Mouse (Mus musculus): Measurements from ENCODE around the gene Tmco4. TPM values are rescaled to one million over a fixed set of nuclear protein-coding genes. Genes with fewer than 3 reads are reported as not detected.

Tmco4 gene
- polyA plus RNA-seq, 1 experiment from 2014 or later: 1.8 TPM

DNA sequence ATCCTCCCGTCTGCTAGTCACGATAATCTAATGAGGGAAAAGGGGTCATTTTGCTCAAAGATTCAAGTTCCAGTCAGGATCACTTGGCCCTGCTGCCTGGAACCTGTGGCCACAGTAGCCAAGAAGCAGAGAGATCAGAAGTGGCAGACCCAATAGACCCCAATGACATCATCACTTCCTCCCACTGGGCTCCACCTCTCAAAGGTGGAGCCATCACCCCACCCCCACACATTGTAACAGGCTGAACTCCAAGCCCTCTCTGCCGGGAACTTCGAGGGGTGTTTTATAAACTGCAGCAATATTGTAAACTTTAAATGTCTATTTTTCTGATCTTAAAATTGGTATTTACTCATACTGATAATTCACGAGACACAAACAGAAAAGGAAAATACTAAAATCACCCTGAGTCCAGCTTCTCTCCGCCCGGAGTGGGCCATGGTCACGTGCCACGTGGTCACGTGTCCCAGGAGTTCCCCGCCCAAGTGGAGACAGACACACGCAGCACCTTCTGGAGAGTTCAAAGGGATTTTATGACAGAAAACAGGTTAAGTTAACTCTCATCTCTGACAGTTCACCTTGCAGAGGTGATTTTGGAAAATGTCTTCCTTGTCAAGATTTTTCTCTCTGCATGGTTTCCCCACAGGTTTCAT lies 8.2 kb downstream of the Tmco4 start:
- no peak overlapping the region for H3K27ac ChIP-seq (ENCODE audit: low read depth, low read length)
- ATAC-seq: no peak
- no peaks in the 10 kb centered on the region for H3K27me3 ChIP-seq (replicated peaks; ENCODE audit: control insufficient read depth, insufficient read depth, low read length)
- no peak overlapping the region for H3K4me2 ChIP-seq (ENCODE audit: low read length)
- H3K4me3 ChIP-seq (ENCODE audit: low read length): no peak overlapping the region
- H3K36me3 ChIP-seq (ENCODE audit: control insufficient read depth, insufficient read depth, low read length): no peaks in the 10 kb centered on the region
- 21% methylated on average over 12 of the region's 12 CpGs for WGBS
- H3K9me3 ChIP-seq (ENCODE audit: control insufficient read depth, low read length): no peaks in the 10 kb centered on the region
- H3K4me1 ChIP-seq (ENCODE audit: control insufficient read depth, insufficient read depth, low read depth, low read length): no peaks in the 10 kb centered on the region
- no peak overlapping the region for H3K9ac ChIP-seq (ENCODE audit: low read depth, low read length)

DNA sequence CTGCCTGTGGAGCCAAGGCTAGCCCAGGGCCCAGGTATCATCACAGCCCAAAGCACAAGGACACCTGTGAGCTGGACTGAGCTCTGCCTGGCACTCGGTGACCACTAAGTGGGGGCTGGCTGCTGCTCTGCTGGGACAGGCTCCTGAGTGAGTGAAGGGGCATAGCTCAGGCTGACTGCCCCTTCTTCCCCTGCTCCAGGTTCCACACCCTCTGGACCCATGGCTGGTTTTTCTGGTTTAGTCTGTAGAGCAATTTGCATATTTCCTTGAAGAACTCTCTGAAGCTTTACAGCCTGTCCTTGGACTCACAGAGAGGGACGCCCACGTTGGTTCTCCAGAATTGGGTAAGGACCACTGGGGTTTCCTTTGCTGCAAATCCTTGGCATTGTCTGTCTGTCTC lies 10.7 kb downstream of the Tmco4 start:
- H3K9me3 ChIP-seq (ENCODE audit: control insufficient read depth, low read length): no peaks in the 10 kb centered on the region
- 74% methylated on average over 3 of the region's 3 CpGs for WGBS
- no peaks in the 10 kb centered on the region for H3K27me3 ChIP-seq (replicated peaks; ENCODE audit: control insufficient read depth, insufficient read depth, low read length)
- H3K27ac ChIP-seq (ENCODE audit: low read depth, low read length): no peak overlapping the region
- ATAC-seq: no peak
- H3K4me1 ChIP-seq (ENCODE audit: control insufficient read depth, insufficient read depth, low read depth, low read length): no peaks in the 10 kb centered on the region
- no peak overlapping the region for H3K4me2 ChIP-seq (ENCODE audit: low read length)
- H3K9ac ChIP-seq (ENCODE audit: low read depth, low read length): no peak overlapping the region
- no peaks in the 10 kb centered on the region for H3K36me3 ChIP-seq (ENCODE audit: control insufficient read depth, insufficient read depth, low read length)
- no peak overlapping the region for H3K4me3 ChIP-seq (ENCODE audit: low read length)

DNA sequence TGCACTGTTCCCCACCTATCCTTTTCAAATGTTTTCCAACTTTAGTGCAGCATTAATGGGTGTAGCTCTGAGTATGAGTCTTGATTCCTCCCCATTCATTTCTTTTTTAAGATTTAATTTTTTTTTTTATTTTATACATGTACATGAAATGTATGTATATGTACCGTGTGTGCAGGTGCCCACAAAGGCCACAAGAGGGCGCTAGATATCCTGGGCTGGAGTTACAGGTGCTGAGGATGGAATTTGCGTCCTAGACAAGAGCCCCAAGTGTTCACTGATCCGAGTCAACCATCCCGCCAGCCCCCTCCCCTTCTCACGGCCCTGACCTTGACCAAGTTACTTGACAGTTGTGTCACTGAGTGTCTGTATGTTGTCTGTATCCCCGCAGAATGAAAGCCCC lies 12.1 kb downstream of the Tmco4 start:
- Histone ChIP-seq H3K36me3 (ENCODE audit: control insufficient read depth, insufficient read depth, low read length) (no peaks in the 10 kb centered on the region), H3K4me1 (ENCODE audit: control insufficient read depth, insufficient read depth, low read depth, low read length) (no peaks in the 10 kb centered on the region), H3K4me2 (ENCODE audit: low read length) (no peak overlapping the region), H3K9ac (ENCODE audit: low read depth, low read length) (no peak overlapping the region), H3K27ac (ENCODE audit: low read depth, low read length) (no peak overlapping the region), H3K27me3 (replicated peaks; ENCODE audit: control insufficient read depth, insufficient read depth, low read length) (no peaks in the 10 kb centered on the region), H3K4me3 (ENCODE audit: low read length) (no peak overlapping the region), H3K9me3 (ENCODE audit: control insufficient read depth, low read length) (no peaks in the 10 kb centered on the region)
- ATAC-seq: no peak
- WGBS: 75% methylated on average over 7 of the region's 7 CpGs

DNA sequence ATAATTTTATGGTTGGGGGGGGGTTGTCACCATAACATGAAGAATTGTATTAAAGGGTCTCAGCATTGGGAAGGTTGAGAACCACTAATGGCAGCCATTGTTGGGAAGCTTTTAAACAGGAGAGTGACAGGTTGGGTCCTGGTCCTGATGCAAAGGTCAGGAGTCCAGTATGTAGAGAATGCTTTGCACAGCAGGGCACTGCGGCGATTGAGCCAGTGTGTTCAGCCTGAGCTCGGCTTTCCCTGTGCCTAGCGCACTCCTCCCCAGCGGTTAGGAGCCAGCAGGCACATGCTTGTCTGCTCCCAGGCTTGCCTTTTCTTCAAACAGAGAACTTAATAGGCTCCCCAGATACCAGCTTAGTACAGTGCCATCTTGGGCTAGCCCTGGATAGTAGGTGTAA lies 13.6 kb downstream of the Tmco4 start:
- Histone ChIP-seq H3K36me3 (ENCODE audit: control insufficient read depth, insufficient read depth, low read length) (no peaks in the 10 kb centered on the region), H3K27me3 (replicated peaks; ENCODE audit: control insufficient read depth, insufficient read depth, low read length) (no peaks in the 10 kb centered on the region), H3K4me1 (ENCODE audit: control insufficient read depth, insufficient read depth, low read depth, low read length) (no peaks in the 10 kb centered on the region), H3K9me3 (ENCODE audit: control insufficient read depth, low read length) (no peaks in the 10 kb centered on the region), H3K4me2 (ENCODE audit: low read length) (no peak overlapping the region), H3K27ac (ENCODE audit: low read depth, low read length) (no peak overlapping the region), H3K9ac (ENCODE audit: low read depth, low read length) (no peak overlapping the region), H3K4me3 (ENCODE audit: low read length) (no peak overlapping the region)
- ATAC-seq: no peak
- 44% methylated on average over 5 of the region's 5 CpGs for WGBS

DNA sequence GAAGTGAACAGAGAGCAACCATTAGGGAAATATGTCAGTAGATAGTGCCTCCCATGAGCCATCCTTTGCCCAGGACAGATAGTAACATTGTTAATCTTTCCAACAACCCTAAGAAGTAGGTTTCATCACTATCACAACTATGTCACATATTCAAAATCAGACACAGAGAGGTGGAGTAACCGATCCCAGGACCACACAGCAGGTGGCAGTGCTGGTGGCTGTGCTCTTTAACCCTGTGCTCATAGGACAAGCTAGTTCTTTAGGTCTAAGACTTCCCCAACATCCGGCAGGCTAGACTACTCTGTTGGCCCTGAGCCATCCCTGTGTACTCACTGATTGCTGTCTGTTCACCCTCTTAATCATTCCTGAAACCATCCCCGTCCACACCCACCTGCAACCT lies 21.7 kb downstream of the Tmco4 start:
- 71% methylated on average over 3 of the region's 3 CpGs for WGBS
- ATAC-seq: no peak
- no peak overlapping the region for H3K9ac ChIP-seq (ENCODE audit: low read depth, low read length)

DNA sequence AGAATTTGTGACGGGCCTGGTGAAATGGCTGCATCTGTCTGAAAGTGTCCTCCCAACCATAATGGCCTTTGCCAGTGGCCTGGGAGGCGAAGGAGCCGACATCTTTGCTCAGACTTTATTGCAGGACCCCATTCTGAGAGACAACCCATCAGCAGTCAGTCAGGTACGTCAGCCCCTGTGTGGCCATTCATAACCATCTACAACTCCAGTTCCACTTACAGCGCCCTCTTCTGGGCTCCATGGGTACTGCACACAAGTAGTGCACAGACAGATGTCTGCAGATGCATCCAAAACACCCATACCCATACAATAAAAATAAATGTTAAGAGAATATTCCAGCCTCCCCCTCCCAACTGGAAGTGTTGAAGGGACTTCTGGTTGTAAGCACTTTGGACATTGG lies 23.7 kb downstream of the Tmco4 start:
- no peak overlapping the region for H3K27ac ChIP-seq (ENCODE audit: low read depth, low read length)
- no peak for ATAC-seq

More for the DNA sequence above, 21.7 kb downstream of the Tmco4 start:
- Histone ChIP-seq H3K9me3 (ENCODE audit: control insufficient read depth, low read length) (no peaks in the 10 kb centered on the region), H3K27me3 (replicated peaks; ENCODE audit: control insufficient read depth, insufficient read depth, low read length) (no peaks in the 10 kb centered on the region), H3K4me1 (ENCODE audit: control insufficient read depth, insufficient read depth, low read depth, low read length) (no peaks in the 10 kb centered on the region), H3K27ac (ENCODE audit: low read depth, low read length) (no peak overlapping the region), H3K4me3 (ENCODE audit: low read length) (no peak overlapping the region), H3K36me3 (ENCODE audit: control insufficient read depth, insufficient read depth, low read length) (no peaks in the 10 kb centered on the region), H3K4me2 (ENCODE audit: low read length) (no peak overlapping the region)

DNA sequence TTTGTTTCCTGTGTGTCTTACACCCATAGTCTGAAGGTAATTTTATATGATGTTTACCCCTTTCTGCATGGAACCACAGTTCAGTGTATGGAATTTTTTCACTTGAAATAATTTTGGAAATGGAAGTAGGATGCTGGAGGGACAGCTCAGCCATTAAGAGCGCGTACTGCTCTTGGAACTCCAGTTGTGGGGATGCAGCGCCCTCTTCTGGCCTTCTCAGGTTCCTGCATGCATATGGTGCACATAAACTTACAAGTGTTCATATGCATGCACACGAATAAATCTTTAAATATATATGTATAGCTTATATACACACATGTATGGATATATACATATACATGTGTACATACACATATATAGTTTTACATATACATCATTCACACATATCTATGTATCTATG lies 24.4 kb downstream of the Tmco4 start:
- no peak overlapping the region for H3K4me2 ChIP-seq (ENCODE audit: low read length)
- ATAC-seq: no peak
- H3K27ac ChIP-seq (ENCODE audit: low read depth, low read length): no peak overlapping the region
- no peaks in the 10 kb centered on the region for H3K9me3 ChIP-seq (ENCODE audit: control insufficient read depth, low read length)
- H3K27me3 ChIP-seq (replicated peaks; ENCODE audit: control insufficient read depth, insufficient read depth, low read length): no peaks in the 10 kb centered on the region
- H3K4me1 ChIP-seq (ENCODE audit: control insufficient read depth, insufficient read depth, low read depth, low read length): no peaks in the 10 kb centered on the region
- H3K36me3 ChIP-seq (ENCODE audit: control insufficient read depth, insufficient read depth, low read length): no peaks in the 10 kb centered on the region
- no peak overlapping the region for H3K9ac ChIP-seq (ENCODE audit: low read depth, low read length)
- WGBS: 88% methylated on average over 4 of the region's 4 CpGs
- no peak overlapping the region for H3K4me3 ChIP-seq (ENCODE audit: low read length)

More for the DNA sequence above, 23.7 kb downstream of the Tmco4 start:
- Histone ChIP-seq H3K36me3 (ENCODE audit: control insufficient read depth, insufficient read depth, low read length) (no peaks in the 10 kb centered on the region), H3K4me2 (ENCODE audit: low read length) (no peak overlapping the region), H3K9ac (ENCODE audit: low read depth, low read length) (no peak overlapping the region), H3K9me3 (ENCODE audit: control insufficient read depth, low read length) (no peaks in the 10 kb centered on the region), H3K4me3 (ENCODE audit: low read length) (no peak overlapping the region), H3K27me3 (replicated peaks; ENCODE audit: control insufficient read depth, insufficient read depth, low read length) (no peaks in the 10 kb centered on the region), H3K4me1 (ENCODE audit: control insufficient read depth, insufficient read depth, low read depth, low read length) (no peaks in the 10 kb centered on the region)
- 81% methylated on average over 5 of the region's 5 CpGs for WGBS

DNA sequence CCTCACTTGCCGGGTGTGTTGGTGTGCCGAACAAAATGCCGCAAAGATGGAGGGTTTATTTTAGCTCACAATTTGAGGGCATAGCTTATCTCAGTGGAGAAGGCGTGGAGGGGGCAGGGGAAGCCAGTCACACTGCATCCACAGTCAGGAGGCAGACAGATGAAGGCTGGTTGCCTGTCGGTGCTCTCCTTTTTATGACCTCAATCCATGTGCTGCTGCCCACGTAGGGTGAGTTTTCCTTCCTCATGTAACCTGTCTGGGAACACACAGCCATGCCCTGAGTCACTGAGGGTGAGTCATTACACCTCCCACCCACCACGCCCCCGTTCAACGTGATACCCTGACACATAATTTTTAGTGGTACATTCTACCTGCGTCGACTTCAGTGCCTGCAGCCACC lies 25.9 kb downstream of the Tmco4 start:
- H3K4me3 ChIP-seq (ENCODE audit: low read length): no peak overlapping the region
- no peak overlapping the region for H3K27ac ChIP-seq (ENCODE audit: low read depth, low read length)
- H3K9me3 ChIP-seq (ENCODE audit: control insufficient read depth, low read length): no peaks in the 10 kb centered on the region
- no peaks in the 10 kb centered on the region for H3K36me3 ChIP-seq (ENCODE audit: control insufficient read depth, insufficient read depth, low read length)
- H3K27me3 ChIP-seq (replicated peaks; ENCODE audit: control insufficient read depth, insufficient read depth, low read length): no peaks in the 10 kb centered on the region
- WGBS: 88% methylated on average over 11 of the region's 11 CpGs
- no peak for ATAC-seq
- no peak overlapping the region for H3K9ac ChIP-seq (ENCODE audit: low read depth, low read length)
- no peak overlapping the region for H3K4me2 ChIP-seq (ENCODE audit: low read length)
- no peaks in the 10 kb centered on the region for H3K4me1 ChIP-seq (ENCODE audit: control insufficient read depth, insufficient read depth, low read depth, low read length)

DNA sequence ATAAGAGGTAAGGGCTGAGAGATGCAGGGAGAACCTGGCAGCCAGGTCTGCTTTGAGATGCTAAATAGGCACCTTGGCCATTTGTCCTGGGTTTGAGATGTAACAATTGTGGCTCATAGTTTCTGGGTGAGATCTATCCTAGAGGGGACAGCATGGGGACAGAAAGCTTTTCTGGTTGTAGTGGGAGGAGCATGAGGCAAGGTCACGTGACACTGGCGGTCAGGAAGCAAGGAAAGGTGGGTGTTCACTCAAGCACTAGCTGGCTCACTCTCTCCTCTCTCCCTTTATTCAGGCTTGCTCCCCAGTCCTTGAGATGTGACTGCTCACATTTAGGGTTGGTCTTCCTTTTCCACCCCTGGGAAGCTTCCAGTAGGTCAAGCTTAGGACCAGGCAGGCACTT lies 28.3 kb downstream of the Tmco4 start:
- H3K4me3 ChIP-seq (ENCODE audit: low read length): no peak overlapping the region
- H3K9ac ChIP-seq (ENCODE audit: low read depth, low read length): no peak overlapping the region
- no peaks in the 10 kb centered on the region for H3K36me3 ChIP-seq (ENCODE audit: control insufficient read depth, insufficient read depth, low read length)
- H3K9me3 ChIP-seq (ENCODE audit: control insufficient read depth, low read length): no peaks in the 10 kb centered on the region
- H3K4me1 ChIP-seq (ENCODE audit: control insufficient read depth, insufficient read depth, low read depth, low read length): peaks cover 7% of the 10 kb centered on the region; the same call in 1 of the 2 replicates
- no peaks in the 10 kb centered on the region for H3K27me3 ChIP-seq (replicated peaks; ENCODE audit: control insufficient read depth, insufficient read depth, low read length)
- no peak overlapping the region for H3K4me2 ChIP-seq (ENCODE audit: low read length)
- no peak overlapping the region for H3K27ac ChIP-seq (ENCODE audit: low read depth, low read length)
- 61% methylated on average over 2 of the region's 2 CpGs for WGBS
- ATAC-seq: no peak

DNA sequence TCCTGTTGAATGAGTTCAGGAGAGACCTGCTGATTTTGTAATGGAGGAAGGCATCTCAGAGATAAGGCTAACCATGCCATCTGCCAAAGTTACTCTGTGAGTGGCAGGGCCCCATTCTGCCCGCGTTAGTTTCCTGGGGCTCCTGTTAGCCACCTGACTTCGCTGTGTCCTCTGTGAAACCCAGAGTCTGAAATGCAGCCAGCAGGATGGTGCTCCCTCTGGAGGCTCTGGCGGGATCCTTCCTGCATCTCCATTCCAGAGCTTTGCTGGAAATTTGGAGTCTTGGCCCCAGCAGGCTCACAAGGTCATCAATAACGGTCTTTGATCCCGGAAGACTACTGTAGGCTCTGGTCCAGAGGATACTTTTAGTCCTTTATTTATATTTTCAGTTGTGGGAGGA lies 28.7 kb downstream of the Tmco4 start:
- 27% methylated on average over 6 of the region's 6 CpGs for WGBS

More for the DNA sequence above, 28.7 kb downstream of the Tmco4 start:
- no peaks in the 10 kb centered on the region for H3K27me3 ChIP-seq (replicated peaks; ENCODE audit: control insufficient read depth, insufficient read depth, low read length)
- H3K4me3 ChIP-seq (ENCODE audit: low read length): no peak overlapping the region
- no peak for ATAC-seq
- H3K36me3 ChIP-seq (ENCODE audit: control insufficient read depth, insufficient read depth, low read length): no peaks in the 10 kb centered on the region
- no peaks in the 10 kb centered on the region for H3K9me3 ChIP-seq (ENCODE audit: control insufficient read depth, low read length)
- peaks cover 7% of the 10 kb centered on the region; the same call in 1 of the 2 replicates for H3K4me1 ChIP-seq (ENCODE audit: control insufficient read depth, insufficient read depth, low read depth, low read length)
- H3K27ac ChIP-seq (ENCODE audit: low read depth, low read length): no peak overlapping the region
- H3K4me2 ChIP-seq (ENCODE audit: low read length): no peak overlapping the region
- H3K9ac ChIP-seq (ENCODE audit: low read depth, low read length): no peak overlapping the region

Measured in hindbrain, embryonic 16.5 days (tissue).